ENCODE assay signal across 10 mouse cellular contexts in the genomic region with DNA sequence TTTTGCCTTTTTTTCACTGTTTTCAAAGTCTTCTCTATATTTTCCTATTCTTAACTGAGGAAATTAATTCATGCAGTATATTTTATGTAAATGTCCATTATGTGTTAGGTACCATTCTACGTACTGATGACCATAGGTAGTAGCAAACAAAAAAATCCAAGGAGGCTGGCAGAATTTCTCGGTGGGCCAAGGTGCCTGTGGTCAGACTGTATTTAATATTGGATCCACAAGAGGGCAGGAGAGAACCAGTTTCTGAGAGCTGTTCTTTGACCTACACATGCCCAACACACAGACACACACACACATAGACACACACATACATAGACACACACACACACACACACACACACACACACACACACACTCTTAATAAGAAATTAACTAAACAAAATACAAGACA. TPM values are rescaled to one million over a fixed set of nuclear protein-coding genes. Genes with fewer than 3 reads are reported as not detected.
DNase-seq lines count a peak whose midpoint lies in the region; ATAC-seq and TF ChIP-seq lines count a peak whose summit lies in the region.
"Had no signal": no experiment of that assay in that cellular context is flagged by ENCODE, and none has a peak within 500 bp of the region (broad histone marks: within the 10 kb centered on the region; RNA-seq: fewer than 3 reads in every experiment).

No protein-coding gene starts in this region.

- no peak overlapping the region for H3K9ac ChIP-seq in kidney, embryonic 14.5 days (ENCODE audit: low read depth, low read length)
- no peak overlapping the region for H3K9ac ChIP-seq in hindbrain, postnatal 0 days (replicated peaks; ENCODE audit: low read length)

- peak; percentile 24 for DNase-seq in kidney, adult 2 months
- DNase-seq in A20 (ENCODE audit: low read depth, low spot score) (peak; percentile 50), Patski (ENCODE audit: low read depth, low spot score) (no peak)
- peak; percentile 71 for DNase-seq in hindbrain, postnatal 0 days (ENCODE audit: low spot score)
- no peak for DNase-seq in spleen, adult 12 weeks (ENCODE audit: low spot score)
- DNase-seq in right cerebral cortex, postnatal 36 days (ENCODE audit: low spot score in 2 of 2), result no peak
- no peak for DNase-seq in urinary bladder, postnatal 25 days (ENCODE audit: low spot score)
- DNase-seq: adrenal gland, adult 8-10 months had no signal

- no peaks in the 10 kb centered on the region for H3K36me3 ChIP-seq in kidney, adult 2 months (ENCODE audit: control insufficient read depth, insufficient read depth, low read length)
- H3K36me3 ChIP-seq in kidney, embryonic 14.5 days (ENCODE audit: control insufficient read depth, insufficient read depth, low read length), result no peaks in the 10 kb centered on the region
- no peaks in the 10 kb centered on the region for H3K36me3 ChIP-seq in hindbrain, postnatal 0 days (ENCODE audit: insufficient read depth, low read length)

- 0 out of 2 replicates have a peak, but pooled peaks have one; percentile 18 for TF ChIP-seq CTCF in kidney, adult 2 months (conservative IDR thresholded peaks at IDR 0.05; ENCODE audit: insufficient read depth, insufficient read length, low read depth, low read length)
- TF ChIP-seq CTCF in Patski (IDR thresholded peaks at IDR 0.05), result peak; percentile 55
- peak; percentile 69 for TF ChIP-seq CTCF in hindbrain, postnatal 0 days (IDR thresholded peaks at IDR 0.05; ENCODE audit: low read depth)

- WGBS in kidney, adult 2 months, result 67% methylated on average over 2 of the region's 2 CpGs
- WGBS in kidney, embryonic 14.5 days, result 78% methylated on average over 2 of the region's 2 CpGs
- WGBS in hindbrain, postnatal 0 days, result 54% methylated on average over 2 of the region's 2 CpGs

- CTCF ChIA-PET in Patski (lab: Charles Lee), result no interaction called here

- in situ Hi-C loops in Patski (cut with MboI; ENCODE audit: low pct_unique_long_range_greater_than_20kb), result loop anchor here (10.0 kb wide), 1 partner anchor 651 kb away; no protein-coding TSS in a partner anchor

- no peaks in the 10 kb centered on the region for H3K27me3 ChIP-seq in kidney, adult 2 months (replicated peaks; ENCODE audit: control insufficient read depth, insufficient read depth, low read length)
- H3K27me3 ChIP-seq in kidney, embryonic 14.5 days (ENCODE audit: control insufficient read depth, insufficient read depth, low read length), result no peaks in the 10 kb centered on the region
- no peaks in the 10 kb centered on the region for H3K27me3 ChIP-seq in Patski
- H3K27me3 ChIP-seq in hindbrain, postnatal 0 days (ENCODE audit: insufficient read depth, low read length), result no peaks in the 10 kb centered on the region

- ATAC-seq in kidney, embryonic 14.5 days (ENCODE audit: low FRiP score, low TSS enrichment), result no peak
- no peak for ATAC-seq in Patski
- ATAC-seq in hindbrain, postnatal 0 days, result peak; percentile 70

- H3K9me3 ChIP-seq in kidney, embryonic 14.5 days (ENCODE audit: control insufficient read depth, low read length), result no peaks in the 10 kb centered on the region
- H3K9me3 ChIP-seq in hindbrain, postnatal 0 days (ENCODE audit: low read length), result no peaks in the 10 kb centered on the region

- H3K27ac ChIP-seq in kidney, adult 2 months (ENCODE audit: insufficient read depth, low read depth, low read length), result no peak overlapping the region
- no peak overlapping the region for H3K27ac ChIP-seq in kidney, embryonic 14.5 days (ENCODE audit: low read depth, low read length)
- no peak overlapping the region for H3K27ac ChIP-seq in hindbrain, postnatal 0 days
- H3K27ac ChIP-seq: macrophage had no signal

- H3K4me2 ChIP-seq in kidney, embryonic 14.5 days (replicated peaks; ENCODE audit: low read depth, low read length), result no peak overlapping the region
- H3K4me2 ChIP-seq in hindbrain, postnatal 0 days (ENCODE audit: low read depth, low read length), result no peak overlapping the region

- H3K4me3 ChIP-seq in kidney, adult 2 months (ENCODE audit: insufficient read depth, low read depth, low read length), result no peak overlapping the region
- no peak overlapping the region for H3K4me3 ChIP-seq in kidney, embryonic 14.5 days (ENCODE audit: low read length)
- H3K4me3 ChIP-seq in hindbrain, postnatal 0 days (ENCODE audit: low read length), result no peak overlapping the region

- no peak for TF ChIP-seq POLR2A in kidney, adult 2 months (IDR thresholded peaks at IDR 0.05; ENCODE audit: low read depth, low read length)

- H3K4me1 ChIP-seq in kidney, adult 2 months (ENCODE audit: control insufficient read depth, insufficient read depth, low read length), result no peaks in the 10 kb centered on the region
- no peaks in the 10 kb centered on the region for H3K4me1 ChIP-seq in kidney, embryonic 14.5 days (ENCODE audit: control insufficient read depth, insufficient read depth, low read length)
- H3K4me1 ChIP-seq in hindbrain, postnatal 0 days (ENCODE audit: insufficient read depth, low read length), result no peaks in the 10 kb centered on the region

- POLR2A ChIA-PET in Patski (lab: Charles Lee), result no interaction called here

RNA-seq across cellular contexts. Expression of gene Sdhaf3, which starts 48.2 kb away (rescaled TPM):
- 0.67 and 1.2 TPM in 2 replicates for polyA plus RNA-seq in kidney, adult 2 months (2012; rRNA removed)
- 6.2 and 7.3 TPM in 2 replicates for polyA plus RNA-seq in kidney, embryonic 14.5 days (2014; fragmentation: Nextera tagmentation; extraction: Ambion mirVana)
- polyA plus RNA-seq in Patski (2021), result 2.6 TPM
- total RNA-seq in hindbrain, postnatal 0 days (2014; rRNA removed), result 2.9 and 4.6 TPM in 2 replicates
- polyA plus RNA-seq in hindbrain, postnatal 0 days (2015; fragmentation: Nextera tagmentation; extraction: Ambion mirVana), result 5.5 and 5.7 TPM in 2 replicates

Comparison
In these comparisons a context has a peak if more than half of its experiments do, and no peak if none do; other contexts are left out.
1. DNase-seq: peak in kidney, adult 2 months (single experiment), A20 (single experiment) and hindbrain, postnatal 0 days (single experiment); none in Patski (single experiment), spleen, adult 12 weeks (single experiment), right cerebral cortex, postnatal 36 days (0 of 2) and urinary bladder, postnatal 25 days (single experiment).
2. CTCF ChIP-seq: peak in every context shown above with its lines; median percentile 69 in hindbrain, postnatal 0 days; 55 in Patski; 18 in kidney, adult 2 months.